Mouse (Mus musculus) ES-E14 (cell line): Measurements from ENCODE around the gene Ear14.

Experiments used
- HCFC1 ChIP-seq: IDR thresholded peaks from 2 replicates; pipeline ENCODE4 v1.6.1; 2012; ENCODE audit warnings: low read length, inconsistent platforms, borderline replicate concordance; ENCODE audit not compliant: insufficient read depth
- ZNF384 ChIP-seq: IDR thresholded peaks from 2 replicates; pipeline ENCODE4 v1.6.1; 2012; ENCODE audit warnings: low read depth, low read length, inconsistent platforms

GRCm38 (mm10) chr14:51247736-51248135, 44.5 kb downstream of the Ear14 start:
- TF ChIP-seq ZNF384 = no peak
- TF ChIP-seq HCFC1 = no peak
